Mouse (Mus musculus) common myeloid progenitor, adult 5-6 weeks (primary cell): ENCODE measurements around the gene Ube4b. TPM values are rescaled to one million over a fixed set of nuclear protein-coding genes. Genes with fewer than 3 reads are reported as not detected.
"Not testable (repeated sequence)": the region's sequence is repeated elsewhere in the genome, so short reads cannot be mapped to it uniquely, and the experiment has no call there.

ENCODE experiments used
- ATAC-seq: replicated peaks from 2 replicates; pipeline ENCODE4 v1.8.0; 2016; ENCODE audit warnings: low read depth, mild to moderate bottlenecking, moderate TSS enrichment, inconsistent platforms; ENCODE audit not compliant: poor library complexity, severe bottlenecking
- total RNA-seq: library from RNA; stranded (forward); fragments of 200-1000, 187-1606 nt; gene quantifications from 2 replicates; pipeline ENCODE4 v1.2.3, GENCODE M21; 2017

The Ube4b gene
- total RNA-seq, 1 experiment from 2014 or later: 55.1 TPM

- no peak for ATAC-seq
These were observed 14.0 kb upstream of the Ube4b start for GRCm38 (mm10) chr4:149440576-149440975.

GRCm38 (mm10) chr4:149431887-149432286 is 5.3 kb upstream of the Ube4b start:
- ATAC-seq: not testable (repeated sequence)

- ATAC-seq: no peak
These were observed 3.0 kb upstream of the Ube4b start for GRCm38 (mm10) chr4:149429592-149429991.

GRCm38 (mm10) chr4:149425801-149426292 is 702 bp downstream of the Ube4b start:
- peak; percentile 43 for ATAC-seq

GRCm38 (mm10) chr4:149424755-149425154 is 1.8 kb downstream of the Ube4b start:
- no peak for ATAC-seq

- no peak for ATAC-seq
These were observed 8.6 kb downstream of the Ube4b start for GRCm38 (mm10) chr4:149417854-149418365.

- no peak for ATAC-seq
These were observed 9.6 kb downstream of the Ube4b start for GRCm38 (mm10) chr4:149416986-149417385.

- no peak for ATAC-seq
These were observed 10.1 kb downstream of the Ube4b start for GRCm38 (mm10) chr4:149416417-149416816.

GRCm38 (mm10) chr4:149415651-149416169 is 10.8 kb downstream of the Ube4b start:
- peak; percentile 61 for ATAC-seq

GRCm38 (mm10) chr4:149414259-149414658 is 12.3 kb downstream of the Ube4b start:
- no peak for ATAC-seq

- no peak for ATAC-seq
These were observed 16.8 kb downstream of the Ube4b start for GRCm38 (mm10) chr4:149409759-149410158.

GRCm38 (mm10) chr4:149408331-149408730 is 18.2 kb downstream of the Ube4b start:
- no peak for ATAC-seq

- ATAC-seq: no peak
These were observed 19.1 kb downstream of the Ube4b start for GRCm38 (mm10) chr4:149407461-149407860.

- ATAC-seq: no peak
These were observed 20.7 kb downstream of the Ube4b start for GRCm38 (mm10) chr4:149405713-149406443.

GRCm38 (mm10) chr4:149404640-149405465 is 21.7 kb downstream of the Ube4b start:
- ATAC-seq: no peak

GRCm38 (mm10) chr4:149403037-149403436 is 23.5 kb downstream of the Ube4b start:
- ATAC-seq: no peak

GRCm38 (mm10) chr4:149401591-149401982 is 25.0 kb downstream of the Ube4b start:
- no peak for ATAC-seq

GRCm38 (mm10) chr4:149400878-149401590 is 25.5 kb downstream of the Ube4b start:
- no peak for ATAC-seq

- ATAC-seq: peak; percentile 89
These were observed 27.1 kb downstream of the Ube4b start for GRCm38 (mm10) chr4:149399331-149399910.
